Mouse (Mus musculus): Measurements from ENCODE around the gene Gm15446. TPM values are rescaled to one million over a fixed set of nuclear protein-coding genes. Genes with fewer than 3 reads are reported as not detected.

The Gm15446 gene
- polyA plus RNA-seq (2014; fragmentation: Illumina TruSeq; extraction: RNeasy Lipid Tissue Mini Kit (QIAGEN cat#74804); ENCODE audit: low replicate concordance), result 47.1 TPM

GRCm38 (mm10) chr5:109923261-109924071 is at the start of gene Gm15446:
TSS of gene Gm15446 (plus strand) at chr5:109923400.

Other genes starting within 250 kb of the Gm15446 start
- 4.1 TPM for gene 5430403G16Rik, start 232.4 kb upstream of the Gm15446 start, polyA plus RNA-seq (2014; fragmentation: Illumina TruSeq; extraction: RNeasy Lipid Tissue Mini Kit (QIAGEN cat#74804); ENCODE audit: low replicate concordance)
- gene 4930522L14Rik, start 171.5 kb upstream of the Gm15446 start, polyA plus RNA-seq (2014; fragmentation: Illumina TruSeq; extraction: RNeasy Lipid Tissue Mini Kit (QIAGEN cat#74804); ENCODE audit: low replicate concordance), result 22.0 TPM
- 83.5 TPM for gene Zfp932, start 73.1 kb downstream of the Gm15446 start, polyA plus RNA-seq (2014; fragmentation: Illumina TruSeq; extraction: RNeasy Lipid Tissue Mini Kit (QIAGEN cat#74804); ENCODE audit: low replicate concordance)
- 18.7 TPM for gene Gm17655, start 149.1 kb downstream of the Gm15446 start, polyA plus RNA-seq (2014; fragmentation: Illumina TruSeq; extraction: RNeasy Lipid Tissue Mini Kit (QIAGEN cat#74804); ENCODE audit: low replicate concordance)
- gene Gm35315, start 171.0 kb downstream of the Gm15446 start, polyA plus RNA-seq (2014; fragmentation: Illumina TruSeq; extraction: RNeasy Lipid Tissue Mini Kit (QIAGEN cat#74804); ENCODE audit: low replicate concordance), result 4.2 TPM
- not detected for gene Plcxd1, start 176.6 kb downstream of the Gm15446 start, polyA plus RNA-seq (2014; fragmentation: Illumina TruSeq; extraction: RNeasy Lipid Tissue Mini Kit (QIAGEN cat#74804); ENCODE audit: low replicate concordance)
- not detected for gene Gtpbp6, start 184.8 kb downstream of the Gm15446 start, polyA plus RNA-seq (2014; fragmentation: Illumina TruSeq; extraction: RNeasy Lipid Tissue Mini Kit (QIAGEN cat#74804); ENCODE audit: low replicate concordance)
- 8.0 TPM for gene Zfp605, start 186.7 kb downstream of the Gm15446 start, polyA plus RNA-seq (2014; fragmentation: Illumina TruSeq; extraction: RNeasy Lipid Tissue Mini Kit (QIAGEN cat#74804); ENCODE audit: low replicate concordance)
- gene Chfr, start 212.4 kb downstream of the Gm15446 start, polyA plus RNA-seq (2014; fragmentation: Illumina TruSeq; extraction: RNeasy Lipid Tissue Mini Kit (QIAGEN cat#74804); ENCODE audit: low replicate concordance), result 39.2 TPM

Data from small intestine, adult 10 weeks (tissue).